Mouse (Mus musculus) heart, postnatal 0 days (tissue): ENCODE measurements around the gene Tex35.

Experiments used
- CTCF ChIP-seq: IDR thresholded peaks from 2 replicates; pipeline ENCODE4 v1.5.1; 2016; ENCODE audit warnings: antibody characterized with exemption, control low read depth, low read depth
- EP300 ChIP-seq: IDR thresholded peaks from 2 replicates; pipeline ENCODE4 v1.6.1; 2016; ENCODE audit warnings: antibody characterized with exemption, low read depth

DNA sequence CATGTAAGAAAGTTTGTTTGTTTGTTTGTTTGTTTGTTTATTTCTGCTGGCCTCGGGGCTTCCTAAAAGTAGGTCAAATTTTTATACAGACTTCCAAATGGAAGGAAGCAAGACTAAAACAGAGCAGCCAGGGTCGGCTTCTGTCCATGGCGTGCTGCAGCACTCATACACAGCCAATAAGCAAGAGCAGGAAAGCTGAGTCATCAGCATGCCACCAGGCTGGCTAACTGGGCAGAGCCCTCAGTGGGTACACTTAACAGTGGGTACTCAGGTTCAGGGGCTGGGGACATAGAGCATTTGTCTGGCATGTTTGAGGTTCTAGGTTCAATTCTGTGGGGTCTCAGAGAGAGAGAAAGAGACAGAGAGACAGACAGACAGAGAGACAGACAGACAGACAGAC is 47.3 kb downstream of the Tex35 start:
- TF ChIP-seq CTCF = no peak
- no peak for TF ChIP-seq EP300
